In genomic region chr3:154292126-154292525, GRCm38 (mm10) we compare ENCODE assay signal across 30 mouse cellular contexts. TPM values are rescaled to one million over a fixed set of nuclear protein-coding genes. Genes with fewer than 3 reads are reported as not detected.
DNase-seq lines count a peak whose midpoint lies in the region; ATAC-seq lines count a peak whose summit lies in the region.
"Had no signal": no experiment of that assay in that cellular context is flagged by ENCODE, and none has a peak within 500 bp of the region (broad histone marks: within the 10 kb centered on the region; RNA-seq: fewer than 3 reads in every experiment).

No protein-coding gene starts in this region.

- no peak overlapping the region for H3K4me3 ChIP-seq in forebrain, embryonic 16.5 days (replicated peaks; ENCODE audit: low read length)
- no peak overlapping the region for H3K4me3 ChIP-seq in forebrain, embryonic 11.5 days (ENCODE audit: low read depth, low read length)
- H3K4me3 ChIP-seq: embryonic facial prominence, embryonic 12.5 days; embryonic facial prominence, embryonic 15.5 days; erythroblast, embryonic 14.5 days; forebrain, embryonic 10.5 days; forebrain, embryonic 15.5 days; gastrocnemius, adult 2 months; hindbrain, embryonic 10.5 days; hindbrain, embryonic 13.5 days; intestine, embryonic 15.5 days had no signal

- no peaks in the 10 kb centered on the region for H3K4me1 ChIP-seq in forebrain, embryonic 16.5 days (replicated peaks; ENCODE audit: control insufficient read depth, insufficient read depth, low read length)
- no peaks in the 10 kb centered on the region for H3K4me1 ChIP-seq in forebrain, embryonic 11.5 days (replicated peaks; ENCODE audit: control insufficient read depth, insufficient read depth, low read length)
- H3K4me1 ChIP-seq: forebrain, embryonic 10.5 days; forebrain, embryonic 15.5 days; hindbrain, embryonic 10.5 days; hindbrain, embryonic 13.5 days; intestine, embryonic 15.5 days had no signal

- H3K27ac ChIP-seq in forebrain, embryonic 16.5 days (ENCODE audit: low read length) = no peak overlapping the region
- no peak overlapping the region for H3K27ac ChIP-seq in forebrain, embryonic 11.5 days (ENCODE audit: low read depth, low read length)
- H3K27ac ChIP-seq: embryonic facial prominence, embryonic 12.5 days; embryonic facial prominence, embryonic 15.5 days; forebrain, embryonic 10.5 days; forebrain, embryonic 15.5 days; gastrocnemius, adult 2 months; hindbrain, embryonic 10.5 days; hindbrain, embryonic 13.5 days; intestine, embryonic 15.5 days had no signal

- no peaks in the 10 kb centered on the region for H3K9me3 ChIP-seq in forebrain, embryonic 16.5 days (ENCODE audit: control insufficient read depth, low read length)
- no peaks in the 10 kb centered on the region for H3K9me3 ChIP-seq in forebrain, embryonic 11.5 days (ENCODE audit: control insufficient read depth, low read length)
- H3K9me3 ChIP-seq: embryonic facial prominence, embryonic 12.5 days; embryonic facial prominence, embryonic 15.5 days; forebrain, embryonic 10.5 days; forebrain, embryonic 15.5 days; hindbrain, embryonic 10.5 days; hindbrain, embryonic 13.5 days; intestine, embryonic 15.5 days had no signal

- no peaks in the 10 kb centered on the region for H3K36me3 ChIP-seq in forebrain, embryonic 16.5 days (ENCODE audit: control insufficient read depth, insufficient read depth)
- no peaks in the 10 kb centered on the region for H3K36me3 ChIP-seq in forebrain, embryonic 11.5 days (ENCODE audit: control insufficient read depth, insufficient read depth, low read length)
- H3K36me3 ChIP-seq: embryonic facial prominence, embryonic 12.5 days; embryonic facial prominence, embryonic 15.5 days; forebrain, embryonic 10.5 days; forebrain, embryonic 15.5 days; hindbrain, embryonic 10.5 days; hindbrain, embryonic 13.5 days; intestine, embryonic 15.5 days had no signal

- ATAC-seq in forebrain, embryonic 16.5 days = 0 out of 2 replicates have a peak, but pooled peaks have one; percentile 47
- no peak for ATAC-seq in forebrain, embryonic 11.5 days (replicated peaks; ENCODE audit: low FRiP score)
- ATAC-seq: activated CD4-positive, CD25-positive, alpha-beta regulatory T cell, adult 4 months; forebrain, embryonic 15.5 days; hindbrain, embryonic 16.5 days; intestine, embryonic 15.5 days had no signal

- H3K27me3 ChIP-seq in forebrain, embryonic 16.5 days (replicated peaks; ENCODE audit: control insufficient read depth, insufficient read depth, low read length) = no peaks in the 10 kb centered on the region
- no peaks in the 10 kb centered on the region for H3K27me3 ChIP-seq in forebrain, embryonic 11.5 days (ENCODE audit: control insufficient read depth, insufficient read depth, low read length)
- H3K27me3 ChIP-seq: embryonic facial prominence, embryonic 15.5 days; forebrain, embryonic 15.5 days; intestine, embryonic 15.5 days had no signal

- DNase-seq in forebrain, embryonic 11.5 days (ENCODE audit: low spot score) = no peak
- peak; percentile 33 for DNase-seq in 3134 (ENCODE audit: extremely low read depth, insufficient read length, low spot score)
- peak; percentile 7 for DNase-seq in brain, adult 2 months (ENCODE audit: low read depth, low spot score)
- peak; percentile 36 for DNase-seq in fibroblast of lung, adult 2 months (ENCODE audit: low read depth)
- no peak for DNase-seq in adrenal gland, postnatal 10 days
- DNase-seq: adrenal gland, adult 8-10 months; adrenal gland, postnatal 36 days; cerebellum, adult 18-20 months; cerebellum, adult 9-11 months; gastrocnemius, adult 2 months; gastrocnemius, postnatal 14 days; heart, adult 11 months; heart, postnatal 36 days; kidney, adult 11 months; kidney, adult 8-10 months had no signal

- 67% methylated on average over 5 of the region's 5 CpGs for WGBS in forebrain, embryonic 16.5 days
- WGBS in forebrain, embryonic 11.5 days = 75% methylated on average over 5 of the region's 5 CpGs

- H3K9ac ChIP-seq in forebrain, embryonic 16.5 days (replicated peaks; ENCODE audit: low read depth, low read length) = no peak overlapping the region
- H3K9ac ChIP-seq in forebrain, embryonic 11.5 days (ENCODE audit: low read length) = no peak overlapping the region
- H3K9ac ChIP-seq: embryonic facial prominence, embryonic 12.5 days; embryonic facial prominence, embryonic 15.5 days; forebrain, embryonic 15.5 days; hindbrain, embryonic 13.5 days; intestine, embryonic 15.5 days had no signal

- no peak overlapping the region for H3K4me2 ChIP-seq in forebrain, embryonic 16.5 days (ENCODE audit: low read length)
- no peak overlapping the region for H3K4me2 ChIP-seq in forebrain, embryonic 11.5 days (ENCODE audit: low read depth, low read length, severe bottlenecking)
- H3K4me2 ChIP-seq: embryonic facial prominence, embryonic 12.5 days; embryonic facial prominence, embryonic 15.5 days; forebrain, embryonic 15.5 days; heart, embryonic 11.5 days; hindbrain, embryonic 13.5 days; intestine, embryonic 15.5 days had no signal

RNA-seq across cellular contexts. Expression of gene Lhx8, which starts 38.3 kb away (rescaled TPM):
- polyA plus RNA-seq in forebrain, embryonic 16.5 days (2015; fragmentation: Nextera tagmentation; extraction: Ambion mirVana) = 21.5 and 35.3 TPM in 2 replicates
- 19.8 and 31.4 TPM in 2 replicates for polyA plus RNA-seq in forebrain, embryonic 11.5 days (2014; fragmentation: Nextera tagmentation; extraction: Ambion mirVana)
- 1 to 10 TPM in 1 of 2 experiments, under 1 TPM in 1; 0.75 to 1.7 TPM for total RNA-seq in adrenal gland, postnatal 10 days (2021)
- total RNA-seq: ES-E14; heart, adult 8-10 months; heart, postnatal 36 days had no signal
- polyA plus RNA-seq: activated CD4-positive, CD25-positive, alpha-beta regulatory T cell, adult 4 months; erythroblast, embryonic 14.5 days; heart, postnatal 0 days had no signal

Comparison
In these comparisons a context has a peak if more than half of its experiments do, and no peak if none do; other contexts are left out.
1. DNase-seq: peak in 3134 (single experiment), brain, adult 2 months (single experiment) and fibroblast of lung, adult 2 months (single experiment); none in forebrain, embryonic 11.5 days (single experiment) and adrenal gland, postnatal 10 days (single experiment).